Mouse (Mus musculus): Measurements from ENCODE around the gene Csmd2. TPM values are rescaled to one million over a fixed set of nuclear protein-coding genes. Genes with fewer than 3 reads are reported as not detected.
"Not testable (repeated sequence)": the region's sequence is repeated elsewhere in the genome, so short reads cannot be mapped to it uniquely, and the experiment has no call there.

Gene Csmd2
- polyA plus RNA-seq, 1 experiment from 2014 or later: 0.16 TPM

DNA sequence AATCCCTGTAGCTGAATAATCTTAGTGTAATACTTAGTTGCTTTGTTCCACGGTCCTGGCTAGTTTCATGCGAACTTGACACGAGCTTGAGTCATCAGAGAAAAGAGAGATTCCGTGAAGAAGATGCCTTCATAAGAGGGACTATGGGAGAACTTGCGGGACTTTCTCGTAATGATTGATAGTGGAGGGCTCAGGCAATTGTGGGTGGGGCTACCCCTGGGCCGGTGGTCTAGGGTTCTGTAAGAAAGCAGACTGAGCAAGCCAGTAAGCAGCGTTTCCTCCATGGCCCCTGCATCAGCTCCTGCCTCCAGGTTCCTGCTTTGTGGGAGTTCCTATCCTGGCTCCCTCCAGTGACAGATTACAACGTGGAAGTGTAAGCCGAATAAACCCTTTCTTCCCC, 623.0 kb downstream of the Csmd2 start:
- Histone ChIP-seq H3K4me1 (replicated peaks; ENCODE audit: control insufficient read depth, insufficient read depth) (no peaks in the 10 kb centered on the region), H3K36me3 (ENCODE audit: control insufficient read depth, insufficient read depth, low read length) (no peaks in the 10 kb centered on the region), H3K27me3 (ENCODE audit: control insufficient read depth, insufficient read depth, low read length) (no peaks in the 10 kb centered on the region), H3K9ac (ENCODE audit: low read length) (no peak overlapping the region), H3K4me2 (replicated peaks; ENCODE audit: low read depth) (peak overlapping the region; percentile 71), H3K4me3 (ENCODE audit: low read depth, low read length) (no peak overlapping the region), H3K9me3 (ENCODE audit: control insufficient read depth, low read length) (no peaks in the 10 kb centered on the region), H3K27ac (replicated peaks) (no peak overlapping the region)
- TF ChIP-seq EP300 (optimal IDR thresholded peaks at IDR 0.05): no peak
- TF ChIP-seq CTCF (IDR thresholded peaks at IDR 0.05; ENCODE audit: low read depth): no peak
- ATAC-seq (ENCODE audit: low FRiP score, low TSS enrichment): no peak
- no peak for DNase-seq (ENCODE audit: low spot score)
- WGBS: 18% methylated on average over 10 of the region's 10 CpGs

DNA sequence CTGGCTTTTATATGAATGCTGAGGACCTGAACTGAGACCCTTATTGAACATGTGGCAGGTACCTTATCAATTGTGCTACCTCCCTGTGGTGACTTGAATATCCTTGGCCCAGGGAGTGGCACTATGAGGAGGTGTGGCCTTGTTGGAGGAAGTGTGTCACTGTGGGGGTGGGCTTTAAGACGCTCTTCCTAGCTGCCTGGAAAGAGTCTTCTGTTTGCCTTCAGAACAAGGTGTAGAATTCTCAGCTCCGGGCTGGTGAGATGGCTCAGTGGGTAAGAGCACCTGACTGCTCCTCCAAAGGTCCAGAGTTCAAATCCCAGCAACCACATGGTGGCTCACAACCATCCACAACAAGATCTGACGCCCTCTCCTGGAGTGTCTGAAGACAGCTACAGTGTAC, 624.1 kb downstream of the Csmd2 start:
- not testable (repeated sequence) for H3K27me3 ChIP-seq (ENCODE audit: control insufficient read depth, insufficient read depth, low read length); ATAC-seq (ENCODE audit: low FRiP score, low TSS enrichment); H3K9me3 ChIP-seq (ENCODE audit: control insufficient read depth, low read length); H3K4me1 ChIP-seq (replicated peaks; ENCODE audit: control insufficient read depth, insufficient read depth); H3K36me3 ChIP-seq (ENCODE audit: control insufficient read depth, insufficient read depth, low read length); H3K9ac ChIP-seq (ENCODE audit: low read length); DNase-seq (ENCODE audit: low spot score); H3K27ac ChIP-seq (replicated peaks); H3K4me3 ChIP-seq (ENCODE audit: low read depth, low read length); H3K4me2 ChIP-seq (replicated peaks; ENCODE audit: low read depth)
- 61% methylated on average over 3 of the region's 3 CpGs for WGBS

- peak; percentile 51 for DNase-seq (ENCODE audit: low spot score)
- no peak for TF ChIP-seq EP300 (optimal IDR thresholded peaks at IDR 0.05)
- TF ChIP-seq CTCF (IDR thresholded peaks at IDR 0.05; ENCODE audit: low read depth): peak; percentile 88
- no peaks in the 10 kb centered on the region for H3K9me3 ChIP-seq (ENCODE audit: control insufficient read depth, low read length)
These were observed 625.7 kb downstream of the Csmd2 start for GRCm38 (mm10) chr4:128613326-128613725.

DNA sequence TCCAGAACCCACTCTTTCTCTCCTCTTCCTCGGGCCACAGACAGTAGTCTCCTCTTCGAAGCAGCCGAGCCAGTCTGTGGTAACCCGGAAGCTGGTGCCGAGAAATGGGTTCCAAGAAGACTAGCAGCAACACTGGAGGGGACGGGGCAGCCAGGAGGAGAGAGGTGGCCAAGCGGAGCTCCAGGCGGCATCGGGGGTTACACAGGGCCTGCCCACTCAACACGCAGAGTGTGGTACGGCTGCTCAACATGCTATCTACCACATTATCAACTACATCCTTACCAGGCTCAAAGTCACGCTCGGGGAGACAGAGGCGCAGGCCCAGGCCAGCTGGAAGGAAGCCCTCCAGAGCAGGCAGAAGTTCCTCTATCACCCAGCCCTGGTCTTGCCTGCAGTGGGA, 628.1 kb downstream of the Csmd2 start:
- no peak overlapping the region for H3K4me3 ChIP-seq (ENCODE audit: low read depth, low read length)
- no peaks in the 10 kb centered on the region for H3K9me3 ChIP-seq (ENCODE audit: control insufficient read depth, low read length)
- H3K36me3 ChIP-seq (ENCODE audit: control insufficient read depth, insufficient read depth, low read length): no peaks in the 10 kb centered on the region
- TF ChIP-seq EP300 (optimal IDR thresholded peaks at IDR 0.05) (no peak), CTCF (IDR thresholded peaks at IDR 0.05; ENCODE audit: low read depth) (no peak)
- H3K27me3 ChIP-seq (ENCODE audit: control insufficient read depth, insufficient read depth, low read length): no peaks in the 10 kb centered on the region
- no peaks in the 10 kb centered on the region for H3K4me1 ChIP-seq (replicated peaks; ENCODE audit: control insufficient read depth, insufficient read depth)
- H3K27ac ChIP-seq (replicated peaks): no peak overlapping the region
- H3K4me2 ChIP-seq (replicated peaks; ENCODE audit: low read depth): no peak overlapping the region
- no peak overlapping the region for H3K9ac ChIP-seq (ENCODE audit: low read length)
- DNase-seq (ENCODE audit: low spot score) (no peak), ATAC-seq (ENCODE audit: low FRiP score, low TSS enrichment) (no peak)
- WGBS: 90% methylated on average over 14 of the region's 14 CpGs

More at GRCm38 (mm10) chr4:128613326-128613725, 625.7 kb downstream of the Csmd2 start:
- H3K4me1 ChIP-seq (replicated peaks; ENCODE audit: control insufficient read depth, insufficient read depth): no peaks in the 10 kb centered on the region
- no peaks in the 10 kb centered on the region for H3K36me3 ChIP-seq (ENCODE audit: control insufficient read depth, insufficient read depth, low read length)
- no peak overlapping the region for H3K4me2 ChIP-seq (replicated peaks; ENCODE audit: low read depth)
- no peak for ATAC-seq (ENCODE audit: low FRiP score, low TSS enrichment)
- no peaks in the 10 kb centered on the region for H3K27me3 ChIP-seq (ENCODE audit: control insufficient read depth, insufficient read depth, low read length)
- H3K4me3 ChIP-seq (ENCODE audit: low read depth, low read length): no peak overlapping the region
- 21% methylated on average over 8 of the region's 8 CpGs for WGBS
- H3K27ac ChIP-seq (replicated peaks): no peak overlapping the region
- no peak overlapping the region for H3K9ac ChIP-seq (ENCODE audit: low read length)

Other genes starting within 250 kb of the Csmd2 start
- not detected in 2 replicates for gene CK137956, start 16.9 kb upstream of the Csmd2 start, polyA plus RNA-seq (2015; fragmentation: Nextera tagmentation; extraction: Ambion mirVana)